Mouse (Mus musculus): ENCODE results near the gene Twist2. TPM values are rescaled to one million over a fixed set of nuclear protein-coding genes. Genes with fewer than 3 reads are reported as not detected.

Gene Twist2
- polyA plus RNA-seq (2012; rRNA removed) = 0.15 and 0.17 TPM in 2 replicates

GRCm38 (mm10) chr1:91800967-91801843 lies at the start of gene Twist2:
Gene Twist2, plus strand, starts transcription at chr1:91801461.
- H3K27me3 ChIP-seq (ENCODE audit: control insufficient read depth, insufficient read depth, low read length) = no peaks in the 10 kb centered on the region; the same call in 1 of the 2 replicates
- under 1% methylated on average over 77 of the region's 77 CpGs for WGBS
- DNase-seq = no peak
- H3K4me1 ChIP-seq (ENCODE audit: control insufficient read depth, insufficient read depth, low read length) = no peaks in the 10 kb centered on the region
- H3K27ac ChIP-seq (ENCODE audit: insufficient read depth, low read length) = no peak within 1 kb of the TSS
- H3K4me3 ChIP-seq (replicated peaks; ENCODE audit: insufficient read depth, low read depth, low read length) = no peak within 1 kb of the TSS
- TF ChIP-seq CTCF (IDR thresholded peaks at IDR 0.05; ENCODE audit: borderline replicate concordance, insufficient read depth, low read depth, low read length) (no peak), POLR2A (IDR thresholded peaks at IDR 0.05; ENCODE audit: borderline replicate concordance, insufficient read depth, low read length) (no peak)

GRCm38 (mm10) chr1:91752931-91753330 lies 48.3 kb upstream of the Twist2 start:
- H3K27ac ChIP-seq (ENCODE audit: insufficient read depth, low read length) = no peak overlapping the region
- TF ChIP-seq POLR2A (IDR thresholded peaks at IDR 0.05; ENCODE audit: borderline replicate concordance, insufficient read depth, low read length) = no peak
- TF ChIP-seq CTCF (IDR thresholded peaks at IDR 0.05; ENCODE audit: borderline replicate concordance, insufficient read depth, low read depth, low read length) = no peak
- peak in 1 of 2 experiments; percentile 1 for DNase-seq
- H3K4me1 ChIP-seq (ENCODE audit: control insufficient read depth, insufficient read depth, low read length) = no peaks in the 10 kb centered on the region
- WGBS = 11% methylated on average over 9 of the region's 9 CpGs
- no peak overlapping the region for H3K4me3 ChIP-seq (replicated peaks; ENCODE audit: insufficient read depth, low read depth, low read length)
- no peaks in the 10 kb centered on the region for H3K27me3 ChIP-seq (ENCODE audit: control insufficient read depth, insufficient read depth, low read length)

- H3K4me3 ChIP-seq (replicated peaks; ENCODE audit: insufficient read depth, low read depth, low read length) = no peak overlapping the region
- under 1% methylated on average over 9 of the region's 9 CpGs for WGBS
These were observed 46.2 kb upstream of the Twist2 start for GRCm38 (mm10) chr1:91755102-91755501.

DNA sequence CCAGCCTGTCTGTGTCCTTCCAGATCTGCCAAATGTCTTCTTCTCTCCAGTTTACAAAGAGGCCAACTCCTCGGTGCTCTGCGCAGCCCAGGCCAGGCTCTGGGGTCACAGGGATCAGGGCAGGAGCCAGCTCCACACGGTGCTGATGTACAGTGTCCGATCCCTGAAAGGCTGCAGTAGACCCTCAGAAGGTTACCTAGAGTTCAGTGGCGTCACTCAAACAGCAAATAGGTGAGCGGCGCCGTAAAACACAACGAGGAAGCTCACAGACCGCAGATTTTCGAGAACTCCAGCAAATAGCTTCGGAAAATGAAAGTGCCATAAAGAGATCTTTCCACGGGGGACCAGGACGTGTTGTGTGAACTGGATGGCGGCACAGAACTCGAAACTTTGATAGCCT lies 44.0 kb upstream of the Twist2 start:
- H3K27me3 ChIP-seq (ENCODE audit: control insufficient read depth, insufficient read depth, low read length) = no peaks in the 10 kb centered on the region
- TF ChIP-seq POLR2A (IDR thresholded peaks at IDR 0.05; ENCODE audit: borderline replicate concordance, insufficient read depth, low read length) (no peak), CTCF (IDR thresholded peaks at IDR 0.05; ENCODE audit: borderline replicate concordance, insufficient read depth, low read depth, low read length) (no peak)
- 81% methylated on average over 16 of the region's 16 CpGs for WGBS
- no peak for DNase-seq
- H3K4me3 ChIP-seq (replicated peaks; ENCODE audit: insufficient read depth, low read depth, low read length) = no peak overlapping the region
- H3K4me1 ChIP-seq (ENCODE audit: control insufficient read depth, insufficient read depth, low read length) = no peaks in the 10 kb centered on the region
- H3K27ac ChIP-seq (ENCODE audit: insufficient read depth, low read length) = no peak overlapping the region

More at GRCm38 (mm10) chr1:91755102-91755501, 46.2 kb upstream of the Twist2 start:
- H3K4me1 ChIP-seq (ENCODE audit: control insufficient read depth, insufficient read depth, low read length) = no peaks in the 10 kb centered on the region
- peak; percentile 33 to 52 for DNase-seq
- H3K27ac ChIP-seq (ENCODE audit: insufficient read depth, low read length) = no peak overlapping the region
- no peaks in the 10 kb centered on the region for H3K27me3 ChIP-seq (ENCODE audit: control insufficient read depth, insufficient read depth, low read length)
- TF ChIP-seq CTCF (IDR thresholded peaks at IDR 0.05; ENCODE audit: borderline replicate concordance, insufficient read depth, low read depth, low read length) (peak; percentile 79), POLR2A (IDR thresholded peaks at IDR 0.05; ENCODE audit: borderline replicate concordance, insufficient read depth, low read length) (no peak)

- 78% methylated on average over 2 of the region's 2 CpGs for WGBS
- no peak overlapping the region for H3K4me3 ChIP-seq (replicated peaks; ENCODE audit: insufficient read depth, low read depth, low read length)
- H3K27ac ChIP-seq (ENCODE audit: insufficient read depth, low read length) = no peak overlapping the region
- no peak for TF ChIP-seq CTCF (IDR thresholded peaks at IDR 0.05; ENCODE audit: borderline replicate concordance, insufficient read depth, low read depth, low read length)
- TF ChIP-seq POLR2A (IDR thresholded peaks at IDR 0.05; ENCODE audit: borderline replicate concordance, insufficient read depth, low read length) = no peak
- H3K4me1 ChIP-seq (ENCODE audit: control insufficient read depth, insufficient read depth, low read length) = no peaks in the 10 kb centered on the region
- DNase-seq = no peak
- H3K27me3 ChIP-seq (ENCODE audit: control insufficient read depth, insufficient read depth, low read length) = no peaks in the 10 kb centered on the region
These were observed 43.1 kb upstream of the Twist2 start for GRCm38 (mm10) chr1:91758143-91758542.

DNA sequence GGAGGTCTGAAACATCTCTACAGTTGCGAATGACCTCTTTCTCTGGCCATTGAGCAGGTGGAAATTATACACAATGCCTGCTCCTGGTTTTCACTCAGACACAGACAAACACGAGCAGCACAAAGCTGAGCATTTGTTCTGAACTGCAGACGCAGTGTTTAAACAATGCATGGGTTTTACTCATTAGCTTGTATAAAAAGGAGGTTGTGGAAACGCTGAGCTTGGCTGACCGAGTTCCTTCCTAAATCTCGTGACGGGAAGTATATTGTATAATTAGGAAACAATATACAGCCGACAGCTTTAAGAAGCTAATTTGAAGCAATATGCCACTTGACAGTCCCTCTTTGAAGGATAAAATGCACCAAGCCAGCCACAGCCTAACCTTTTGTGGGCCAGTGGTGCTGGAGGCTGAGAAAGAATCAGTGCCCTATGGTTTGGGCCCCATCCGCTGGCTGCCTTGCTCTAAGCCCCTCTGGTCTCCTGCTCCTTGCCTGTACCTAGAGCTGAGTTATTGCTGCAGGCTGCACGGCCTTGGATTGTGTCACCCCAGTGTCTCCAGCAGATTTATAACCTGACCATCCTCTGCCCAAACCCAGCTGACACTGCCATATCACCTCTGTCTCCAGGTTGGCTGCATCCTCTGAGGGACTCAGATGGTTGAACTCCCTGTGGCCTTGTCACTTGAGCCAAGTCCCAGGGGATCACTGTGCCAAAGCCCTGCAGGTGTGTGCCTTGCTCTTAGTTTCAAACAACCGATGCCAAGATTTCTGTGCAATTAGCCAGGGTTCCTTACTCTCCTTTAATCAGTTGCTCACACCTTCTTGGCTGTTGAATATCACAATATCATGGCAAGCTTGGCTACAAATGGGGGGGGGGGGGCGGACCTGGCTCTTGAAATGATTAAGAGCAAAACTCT lies 42.4 kb upstream of the Twist2 start:
- H3K27ac ChIP-seq (ENCODE audit: insufficient read depth, low read length) = no peak overlapping the region
- no peaks in the 10 kb centered on the region for H3K27me3 ChIP-seq (ENCODE audit: control insufficient read depth, insufficient read depth, low read length)
- H3K4me3 ChIP-seq (replicated peaks; ENCODE audit: insufficient read depth, low read depth, low read length) = no peak overlapping the region
- no peak for TF ChIP-seq CTCF (IDR thresholded peaks at IDR 0.05; ENCODE audit: borderline replicate concordance, insufficient read depth, low read depth, low read length)
- no peak for TF ChIP-seq POLR2A (IDR thresholded peaks at IDR 0.05; ENCODE audit: borderline replicate concordance, insufficient read depth, low read length)
- DNase-seq = no peak
- H3K4me1 ChIP-seq (ENCODE audit: control insufficient read depth, insufficient read depth, low read length) = no peaks in the 10 kb centered on the region
- 59% methylated on average over 12 of the region's 12 CpGs for WGBS

DNA sequence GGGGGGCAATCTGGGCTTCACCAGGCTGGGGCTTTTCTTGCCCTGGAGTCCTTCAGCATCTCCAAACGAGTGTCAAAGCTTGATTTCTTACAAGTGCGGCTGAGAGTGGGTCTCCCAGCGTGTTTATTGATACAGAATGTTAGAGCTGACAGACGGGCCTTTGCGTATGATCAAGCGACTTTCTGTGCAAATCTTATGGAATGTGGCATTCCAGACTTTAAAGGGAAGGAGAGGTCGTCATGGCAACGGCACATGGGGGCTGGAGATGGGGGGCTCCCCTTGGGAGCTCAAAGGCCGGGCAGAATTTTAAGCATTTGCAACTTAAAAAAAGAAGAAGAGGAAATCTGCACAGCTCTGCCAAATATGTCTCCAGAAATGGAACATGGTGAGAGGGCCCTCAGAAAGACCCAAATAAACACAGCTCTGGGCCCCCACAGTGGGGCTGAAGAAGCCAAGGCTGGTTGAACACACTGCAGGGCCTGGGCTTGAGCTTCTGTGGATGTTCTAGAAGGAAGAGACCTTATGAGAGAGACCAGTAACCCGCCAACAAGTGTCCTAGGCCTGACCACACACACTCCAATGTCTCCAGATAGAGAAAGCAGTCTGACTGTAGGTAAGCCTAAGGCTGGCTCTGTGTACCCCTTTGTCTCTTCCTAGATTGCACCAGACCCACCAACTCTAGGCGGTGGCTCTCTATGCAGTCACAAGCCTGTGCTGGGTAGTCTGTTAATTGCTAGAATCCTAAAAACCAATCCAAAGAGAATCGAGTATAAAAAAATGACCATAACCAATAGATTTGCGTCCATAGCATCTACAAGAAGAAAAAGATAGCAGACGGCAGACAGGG lies 40.9 kb upstream of the Twist2 start:
- Histone ChIP-seq H3K27me3 (ENCODE audit: control insufficient read depth, insufficient read depth, low read length) (no peaks in the 10 kb centered on the region), H3K4me3 (replicated peaks; ENCODE audit: insufficient read depth, low read depth, low read length) (no peak overlapping the region), H3K27ac (ENCODE audit: insufficient read depth, low read length) (no peak overlapping the region), H3K4me1 (ENCODE audit: control insufficient read depth, insufficient read depth, low read length) (no peaks in the 10 kb centered on the region)
- no peak for DNase-seq
- WGBS = 64% methylated on average over 14 of the region's 14 CpGs
- no peak for TF ChIP-seq CTCF (IDR thresholded peaks at IDR 0.05; ENCODE audit: borderline replicate concordance, insufficient read depth, low read depth, low read length)
